Mouse (Mus musculus) adrenal gland, adult (tissue): Measurements from ENCODE around the gene Hip1.
"Not testable (repeated sequence)": the region's sequence is repeated elsewhere in the genome, so short reads cannot be mapped to it uniquely, and the experiment has no call there.

ENCODE experiments used
- DNase-seq, 2 experiments: peaks; one replicate each; pipeline ENCODE4 v3.0.0; 2022 to 2023; ENCODE audit warnings: low spot score in 1 of 2; ENCODE audit not compliant: inconsistent age in 2 of 2

Gene Hip1

DNA sequence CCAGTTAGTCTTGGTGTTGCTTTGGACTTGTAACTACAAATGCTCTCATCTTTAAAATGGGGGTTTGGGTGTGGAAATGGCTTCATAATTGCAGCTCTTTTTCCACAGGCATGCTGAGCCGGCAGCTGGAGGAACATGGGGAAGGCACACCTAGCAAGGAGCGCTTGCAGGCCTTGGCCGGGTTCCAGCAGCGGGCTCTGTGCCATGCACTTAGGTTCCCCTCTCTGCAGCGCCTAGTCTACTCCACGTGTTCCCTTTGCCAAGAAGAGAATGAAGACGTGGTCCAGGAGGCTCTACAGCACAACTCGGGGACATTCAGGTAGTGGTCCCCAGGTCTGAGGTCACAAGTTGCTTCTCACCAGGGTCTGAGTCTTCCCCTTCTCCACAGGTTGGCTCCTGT lies 169.8 kb downstream of the Hip1 start:
- DNase-seq: peak; percentile 31 to 68

DNA sequence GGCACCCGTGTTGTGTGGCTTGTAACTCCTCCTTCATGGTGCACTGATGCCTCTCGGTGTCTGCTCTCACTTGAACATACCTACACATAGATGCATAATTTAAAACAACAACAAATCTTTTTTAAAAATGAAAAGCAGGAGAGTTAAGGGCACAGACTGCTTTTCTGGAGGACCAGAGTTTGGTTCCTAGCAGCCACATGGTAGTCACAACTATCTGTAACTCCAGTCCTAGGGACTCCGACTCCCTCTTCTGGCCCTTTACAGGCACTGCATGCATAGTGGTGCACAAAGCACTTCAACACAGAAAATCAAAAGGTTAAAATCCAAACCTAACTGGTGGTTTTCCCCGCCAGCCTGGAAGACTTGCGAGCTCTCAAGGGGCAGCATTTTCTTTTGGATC lies 171.3 kb downstream of the Hip1 start:
- DNase-seq: no peak

GRCm38 (mm10) chr5:135371195-135371594 lies 173.7 kb downstream of the Hip1 start:
- DNase-seq: no peak

DNA sequence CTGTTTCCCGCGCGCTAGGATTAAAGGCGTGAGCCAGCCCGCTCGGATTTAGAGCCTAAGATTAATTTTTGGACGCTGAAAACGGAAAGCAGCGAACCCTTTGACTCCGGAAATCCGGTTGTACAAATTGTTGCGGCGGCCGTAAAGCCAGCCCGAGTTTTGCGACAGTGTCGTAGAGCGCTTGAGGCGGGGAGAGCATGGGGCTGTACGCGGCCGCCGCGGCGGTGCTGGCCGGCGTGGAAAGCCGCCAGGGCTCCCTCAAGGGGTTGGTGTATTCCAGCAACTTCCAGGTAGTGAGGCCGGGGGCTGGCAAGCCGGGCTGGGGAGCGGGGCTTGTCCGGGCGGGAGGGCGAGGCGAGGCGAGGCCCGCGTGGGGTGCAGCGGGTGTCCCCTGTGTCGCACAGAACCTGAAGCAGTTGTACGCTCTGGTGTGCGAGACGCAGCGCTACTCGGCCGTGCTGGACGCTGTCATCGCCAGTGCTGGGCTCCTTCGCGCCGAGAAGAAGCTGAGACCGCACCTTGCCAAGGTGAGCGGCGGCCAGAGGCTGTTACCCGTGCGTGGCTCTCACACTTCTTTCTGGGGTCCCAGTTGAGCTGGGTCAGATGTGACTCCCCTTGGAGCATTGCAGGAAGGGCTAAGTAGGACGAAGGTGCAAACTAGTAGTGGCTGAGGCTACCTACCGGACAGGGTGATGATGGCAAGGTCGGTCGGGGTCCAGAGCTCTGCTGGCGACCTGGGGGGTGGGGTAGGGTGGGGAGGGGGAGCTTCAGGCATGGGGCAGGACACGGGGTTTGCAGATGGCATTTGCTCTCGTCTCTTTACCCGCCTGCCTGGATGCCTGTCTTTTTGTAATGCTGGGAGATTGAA lies 174.9 kb downstream of the Hip1 start, which contains the start of gene Nsun5:
Gene Nsun5, plus strand, starts transcription at position 167 of the 868 bp plus-strand sequence.
- peak; percentile 94 to 98 for DNase-seq

GRCm38 (mm10) chr5:135369196-135369595 lies 175.7 kb downstream of the Hip1 start:
- DNase-seq: not testable (repeated sequence)

DNA sequence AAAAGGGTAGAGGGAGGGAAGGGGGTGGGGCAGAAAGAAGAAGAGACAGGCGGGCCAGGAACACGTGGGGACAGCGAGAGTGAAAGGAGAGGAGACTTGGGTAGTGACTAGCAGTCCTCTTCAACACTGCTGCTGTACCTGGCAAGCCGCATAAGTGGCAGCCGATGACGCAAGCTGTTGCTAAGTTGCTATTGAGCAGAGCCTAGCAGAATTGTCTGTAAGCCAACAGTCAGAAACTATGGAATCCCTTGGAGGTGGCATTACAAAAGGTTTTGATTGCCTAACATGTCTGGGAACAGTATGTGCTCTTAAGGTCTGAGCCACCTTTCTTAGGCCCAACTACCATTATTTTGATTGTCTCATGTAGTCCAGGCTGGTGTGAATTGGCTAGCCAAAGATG lies 176.6 kb downstream of the Hip1 start:
- DNase-seq: no peak

GRCm38 (mm10) chr5:135367841-135368240 lies 177.1 kb downstream of the Hip1 start:
- DNase-seq: peak in 1 of 2 experiments; percentile 68

DNA sequence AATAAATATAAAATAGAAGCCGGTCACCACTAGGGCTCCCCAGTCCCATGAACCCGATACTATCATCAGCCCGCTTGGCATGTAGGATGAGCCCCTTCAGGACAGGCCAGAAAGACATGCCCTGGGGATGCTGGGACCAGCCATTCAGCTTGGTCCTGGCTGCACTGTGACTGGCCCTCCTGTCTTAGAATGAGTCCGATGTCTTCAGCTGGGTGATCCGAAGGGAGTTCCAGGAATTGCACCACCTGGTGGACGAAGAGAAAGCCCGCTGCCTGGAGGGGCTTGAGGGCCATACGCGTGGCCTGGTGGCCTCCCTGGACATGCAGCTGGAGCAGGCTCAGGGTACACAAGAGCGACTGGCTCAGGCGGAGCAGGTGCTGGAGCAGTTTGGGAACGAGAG lies 181.4 kb downstream of the Hip1 start:
- DNase-seq: peak in 1 of 2 experiments; percentile 57

- no peak for DNase-seq
These were observed 182.3 kb downstream of the Hip1 start for GRCm38 (mm10) chr5:135362572-135362971.

DNA sequence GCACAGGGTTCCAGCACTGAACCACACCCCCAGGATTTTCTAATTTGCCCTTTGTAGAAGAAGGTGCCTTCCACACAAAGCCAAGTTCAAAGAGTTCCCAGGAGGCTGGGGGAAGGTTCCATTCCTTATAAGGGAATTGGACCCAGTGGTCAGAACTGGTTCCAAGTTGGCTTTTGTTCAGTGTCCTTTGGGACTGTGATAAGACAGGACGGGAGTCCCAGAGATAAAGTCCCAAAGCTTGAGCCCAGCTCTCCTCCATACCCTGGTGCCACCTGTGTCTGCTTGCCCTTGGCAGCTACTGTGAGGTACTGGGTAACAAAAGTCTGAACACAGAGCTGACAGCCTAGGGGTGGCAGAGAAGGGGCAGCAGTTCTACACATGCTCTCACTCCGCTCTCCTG lies 185.1 kb downstream of the Hip1 start:
- DNase-seq: peak in 1 of 2 experiments; percentile 73

- DNase-seq: peak in 1 of 2 experiments; percentile 66
These were observed 187.4 kb downstream of the Hip1 start for GRCm38 (mm10) chr5:135357556-135357955.
